Mouse (Mus musculus) neural tube, embryonic 15.5 days (tissue): Measurements from ENCODE around the gene Fgfr2. TPM values are rescaled to one million over a fixed set of nuclear protein-coding genes. Genes with fewer than 3 reads are reported as not detected.

Source experiments
- ATAC-seq: fragments of 200-750 bp; cut with Nextera tagmentation; 2 replicates; pipeline ENCODE4 v1.8.0; 2017; ENCODE audit warnings: mild to moderate bottlenecking, moderate TSS enrichment, moderate library complexity; ENCODE audit not compliant: low FRiP score
- H3K27ac ChIP-seq: fragments of 300-500 bp; sonication (generic); replicated peaks from 2 replicates; pipeline ENCODE4 v1.5.1; 2015; ENCODE audit warnings: mild to moderate bottlenecking, inconsistent platforms
- H3K27me3 ChIP-seq: fragments of 300-500 bp; sonication (generic); replicated peaks from 2 replicates; pipeline ENCODE4 v1.6.1; 2015; ENCODE audit warnings: inconsistent platforms
- H3K36me3 ChIP-seq: fragments of 300-500 bp; sonication (generic); 2 replicates; pipeline ENCODE4 v1.6.1; 2015; ENCODE audit warnings: inconsistent platforms
- H3K4me1 ChIP-seq: fragments of 300-500 bp; sonication (generic); 2 replicates; pipeline ENCODE4 v1.6.1; 2015; ENCODE audit warnings: inconsistent platforms
- H3K4me2 ChIP-seq: fragments of 300-500 bp; sonication (generic); 2 replicates; pipeline ENCODE4 v1.6.1; 2015; ENCODE audit warnings: inconsistent platforms, mild to moderate bottlenecking, moderate library complexity
- H3K4me3 ChIP-seq: fragments of 300-500 bp; sonication (generic); replicated peaks from 2 replicates; pipeline ENCODE4 v1.5.1; 2015; ENCODE audit warnings: mild to moderate bottlenecking, inconsistent platforms
- H3K9ac ChIP-seq: fragments of 300-500 bp; sonication (generic); replicated peaks from 2 replicates; pipeline ENCODE4 v1.6.1; 2015; ENCODE audit warnings: mild to moderate bottlenecking, inconsistent platforms
- H3K9me3 ChIP-seq: fragments of 300-500 bp; sonication (generic); replicated peaks from 2 replicates; pipeline ENCODE4 v1.6.1; 2016; ENCODE audit warnings: inconsistent platforms
- WGBS: fragments of 180-500 bp; shearing (Covaris S2); methylation state at CpG from one replicate; pipeline ENCODE4 v1.1.7; 2015; ENCODE audit warnings: mixed read lengths; 5-methylcytosine and 5-hydroxymethylcytosine counted together
- polyA plus RNA-seq: library from polyadenylated mRNA; unstranded; fragments of >200 nt; fragmentation: Nextera tagmentation; extraction: Ambion mirVana; gene quantifications from 2 replicates; pipeline ENCODE4 v1.2.1, GENCODE M21; 2015

The Fgfr2 gene
- polyA plus RNA-seq, 1 experiment from 2014 or later: 21.2 TPM

- ATAC-seq: peak; percentile 79
Measured at GRCm38 (mm10) chr7:130574211-130574991, 2548.7 kb downstream of the Fgfr2 start.

GRCm38 (mm10) chr7:130573746-130574145 lies 2549.4 kb downstream of the Fgfr2 start:
- ATAC-seq: no peak
- H3K27me3 ChIP-seq: no peaks in the 10 kb centered on the region
- H3K36me3 ChIP-seq: no peaks in the 10 kb centered on the region
- H3K27ac ChIP-seq: no peak overlapping the region
- no peak overlapping the region for H3K4me3 ChIP-seq
- H3K9ac ChIP-seq: no peak overlapping the region
- H3K4me2 ChIP-seq: no peak overlapping the region
- no peaks in the 10 kb centered on the region for H3K9me3 ChIP-seq
- WGBS: 81% methylated on average over 10 of the region's 10 CpGs
- H3K4me1 ChIP-seq: peaks cover 17% of the 10 kb centered on the region

More at GRCm38 (mm10) chr7:130574211-130574991, 2548.7 kb downstream of the Fgfr2 start:
- Histone ChIP-seq H3K4me3 (no peak overlapping the region), H3K4me1 (peaks cover 17% of the 10 kb centered on the region), H3K27me3 (no peaks in the 10 kb centered on the region), H3K9me3 (no peaks in the 10 kb centered on the region), H3K27ac (0 out of 2 replicates have a peak overlapping the region, but pooled peaks have one; percentile 20), H3K9ac (no peak overlapping the region), H3K4me2 (peak overlapping the region; percentile 26), H3K36me3 (no peaks in the 10 kb centered on the region)
- 35% methylated on average over 13 of the region's 13 CpGs for WGBS

GRCm38 (mm10) chr7:130572821-130573220 lies 2550.3 kb downstream of the Fgfr2 start, which contains the start of gene Nsmce4a:
TSS of gene Nsmce4a (minus strand) at chr7:130573118.
- Histone ChIP-seq H3K9me3 (no peaks in the 10 kb centered on the region), H3K4me1 (peaks cover 17% of the 10 kb centered on the region), H3K27ac (no peak within 1 kb of the TSS), H3K9ac (no peak within 1 kb of the TSS), H3K4me3 (no peak within 1 kb of the TSS), H3K27me3 (no peaks in the 10 kb centered on the region), H3K36me3 (no peaks in the 10 kb centered on the region), H3K4me2 (no peak within 1 kb of the TSS)
- 68% methylated on average over 11 of the region's 11 CpGs for WGBS
- ATAC-seq: no peak

- Histone ChIP-seq H3K4me2 (no peak overlapping the region), H3K27me3 (no peaks in the 10 kb centered on the region), H3K36me3 (no peaks in the 10 kb centered on the region), H3K4me1 (peaks cover 9% of the 10 kb centered on the region), H3K9me3 (no peaks in the 10 kb centered on the region), H3K9ac (no peak overlapping the region), H3K4me3 (no peak overlapping the region), H3K27ac (no peak overlapping the region)
- 29% methylated on average over 7 of the region's 7 CpGs for WGBS
- no peak for ATAC-seq
Measured at GRCm38 (mm10) chr7:130570472-130570871, 2552.7 kb downstream of the Fgfr2 start.

GRCm38 (mm10) chr7:130568783-130569436 lies 2554.2 kb downstream of the Fgfr2 start:
- no peak overlapping the region for H3K9ac ChIP-seq
- H3K9me3 ChIP-seq: no peaks in the 10 kb centered on the region
- WGBS: 86% methylated on average over 9 of the region's 9 CpGs
- ATAC-seq: no peak
- no peaks in the 10 kb centered on the region for H3K36me3 ChIP-seq
- H3K4me1 ChIP-seq: no peaks in the 10 kb centered on the region
- no peaks in the 10 kb centered on the region for H3K27me3 ChIP-seq
- H3K27ac ChIP-seq: no peak overlapping the region
- no peak overlapping the region for H3K4me2 ChIP-seq
- H3K4me3 ChIP-seq: no peak overlapping the region

- ATAC-seq: no peak
- WGBS: 77% methylated on average over 3 of the region's 3 CpGs
- no peak overlapping the region for H3K4me2 ChIP-seq
Measured at GRCm38 (mm10) chr7:130564596-130564995, 2558.6 kb downstream of the Fgfr2 start.

GRCm38 (mm10) chr7:130563880-130564279 lies 2559.3 kb downstream of the Fgfr2 start:
- H3K27ac ChIP-seq: no peak overlapping the region
- H3K36me3 ChIP-seq: no peaks in the 10 kb centered on the region
- H3K4me1 ChIP-seq: no peaks in the 10 kb centered on the region
- no peak overlapping the region for H3K4me3 ChIP-seq
- no peaks in the 10 kb centered on the region for H3K9me3 ChIP-seq
- ATAC-seq: no peak
- WGBS: 74% methylated on average over 4 of the region's 4 CpGs
- no peak overlapping the region for H3K4me2 ChIP-seq
- no peaks in the 10 kb centered on the region for H3K27me3 ChIP-seq
- H3K9ac ChIP-seq: no peak overlapping the region

More at GRCm38 (mm10) chr7:130564596-130564995, 2558.6 kb downstream of the Fgfr2 start:
- no peak overlapping the region for H3K27ac ChIP-seq
- H3K36me3 ChIP-seq: no peaks in the 10 kb centered on the region
- no peaks in the 10 kb centered on the region for H3K27me3 ChIP-seq
- no peaks in the 10 kb centered on the region for H3K4me1 ChIP-seq
- H3K4me3 ChIP-seq: no peak overlapping the region
- H3K9me3 ChIP-seq: no peaks in the 10 kb centered on the region
- H3K9ac ChIP-seq: no peak overlapping the region

- H3K4me3 ChIP-seq: no peak overlapping the region
- no peak overlapping the region for H3K4me2 ChIP-seq
- no peaks in the 10 kb centered on the region for H3K36me3 ChIP-seq
- H3K27me3 ChIP-seq: no peaks in the 10 kb centered on the region
- no peak overlapping the region for H3K9ac ChIP-seq
- H3K27ac ChIP-seq: no peak overlapping the region
- WGBS: 87% methylated on average over 4 of the region's 4 CpGs
- no peak for ATAC-seq
- no peaks in the 10 kb centered on the region for H3K4me1 ChIP-seq
- no peaks in the 10 kb centered on the region for H3K9me3 ChIP-seq
Measured at GRCm38 (mm10) chr7:130563276-130563675, 2559.9 kb downstream of the Fgfr2 start.

GRCm38 (mm10) chr7:130560933-130561332 lies 2562.2 kb downstream of the Fgfr2 start:
- Histone ChIP-seq H3K4me3 (no peak overlapping the region), H3K4me1 (no peaks in the 10 kb centered on the region), H3K27ac (no peak overlapping the region), H3K36me3 (no peaks in the 10 kb centered on the region), H3K4me2 (no peak overlapping the region), H3K9me3 (no peaks in the 10 kb centered on the region), H3K27me3 (no peaks in the 10 kb centered on the region), H3K9ac (no peak overlapping the region)
- ATAC-seq: no peak
- 73% methylated on average over 1 of the region's 1 CpGs for WGBS

- H3K36me3 ChIP-seq: no peaks in the 10 kb centered on the region
- no peak for ATAC-seq
- no peak overlapping the region for H3K9ac ChIP-seq
- no peaks in the 10 kb centered on the region for H3K27me3 ChIP-seq
- H3K4me2 ChIP-seq: no peak overlapping the region
- no peaks in the 10 kb centered on the region for H3K9me3 ChIP-seq
- no peak overlapping the region for H3K4me3 ChIP-seq
- 82% methylated on average over 4 of the region's 4 CpGs for WGBS
- H3K27ac ChIP-seq: no peak overlapping the region
- H3K4me1 ChIP-seq: no peaks in the 10 kb centered on the region
Measured at GRCm38 (mm10) chr7:130558592-130558991, 2564.6 kb downstream of the Fgfr2 start.

GRCm38 (mm10) chr7:130555597-130555996 lies 2567.6 kb downstream of the Fgfr2 start:
- H3K27ac ChIP-seq: no peak overlapping the region
- no peaks in the 10 kb centered on the region for H3K27me3 ChIP-seq
- 60% methylated on average over 5 of the region's 5 CpGs for WGBS
- H3K4me1 ChIP-seq: no peaks in the 10 kb centered on the region
- H3K4me3 ChIP-seq: no peak overlapping the region
- H3K4me2 ChIP-seq: no peak overlapping the region
- no peaks in the 10 kb centered on the region for H3K9me3 ChIP-seq
- H3K36me3 ChIP-seq: no peaks in the 10 kb centered on the region
- no peak overlapping the region for H3K9ac ChIP-seq
- no peak for ATAC-seq

GRCm38 (mm10) chr7:130553321-130553720 lies 2569.8 kb downstream of the Fgfr2 start:
- Histone ChIP-seq H3K9ac (no peak overlapping the region), H3K4me3 (no peak overlapping the region), H3K4me1 (no peaks in the 10 kb centered on the region), H3K9me3 (no peaks in the 10 kb centered on the region), H3K36me3 (no peaks in the 10 kb centered on the region), H3K27ac (no peak overlapping the region), H3K27me3 (no peaks in the 10 kb centered on the region), H3K4me2 (no peak overlapping the region)
- 74% methylated on average over 4 of the region's 4 CpGs for WGBS
- no peak for ATAC-seq
